ENCODE assay signal across 8 mouse cellular contexts in the genomic region with DNA sequence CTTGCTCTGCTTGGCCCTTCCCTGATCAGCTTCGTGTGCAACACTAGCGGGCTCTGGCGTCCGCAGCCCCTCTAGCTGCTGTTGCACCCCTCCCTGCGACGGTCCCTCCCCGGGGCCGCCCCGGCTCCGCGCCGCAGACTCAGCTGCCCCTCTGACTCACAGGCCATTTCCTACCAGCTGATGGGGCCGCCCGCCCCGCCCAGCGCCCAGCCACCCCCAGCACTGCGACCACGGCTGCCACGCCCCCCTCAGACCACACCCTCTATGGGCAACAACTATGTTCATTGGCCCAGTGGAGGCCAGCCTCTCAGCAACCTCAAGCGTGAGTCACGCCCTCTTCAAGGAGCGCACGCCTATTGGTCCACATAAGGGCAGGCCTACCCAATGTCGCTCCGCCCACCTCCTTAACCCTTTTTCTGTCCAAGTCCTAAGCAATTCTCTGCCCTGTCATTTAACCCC. TPM values are rescaled to one million over a fixed set of nuclear protein-coding genes. Genes with fewer than 3 reads are reported as not detected.
DNase-seq lines count a peak whose midpoint lies in the region; ATAC-seq and TF ChIP-seq lines count a peak whose summit lies in the region.

No protein-coding gene starts in this region.

- DNase-seq in 3134 (ENCODE audit: extremely low read depth, insufficient read length, low spot score), result peak; percentile 99
- peak; percentile 99 for DNase-seq in adrenal gland, postnatal 36 days
- peak; percentile 93 to 97 for DNase-seq in heart, adult 2 months
- DNase-seq in kidney, adult 8-10 months, result peak; percentile 97 to 98
- peak; percentile 90 to 99 for DNase-seq in spleen, postnatal 10 days (ENCODE audit: low spot score in 2 of 2)

- peak; percentile 64 for TF ChIP-seq POLR2A in heart, adult 2 months (IDR thresholded peaks at IDR 0.05; ENCODE audit: insufficient read depth, low read depth, low read length)

- under 1% methylated on average over 25 of the region's 25 CpGs for WGBS in embryonic facial prominence, embryonic 13.5 days
- 1% methylated on average over 25 of the region's 25 CpGs for WGBS in heart, adult 2 months
- WGBS in limb, embryonic 13.5 days, result under 1% methylated on average over 25 of the region's 25 CpGs
- WGBS in midbrain, embryonic 16.5 days, result 0% methylated on average over 24 of the region's 25 CpGs

- no peaks in the 10 kb centered on the region for H3K9me3 ChIP-seq in embryonic facial prominence, embryonic 13.5 days
- H3K9me3 ChIP-seq in limb, embryonic 13.5 days, result no peaks in the 10 kb centered on the region
- H3K9me3 ChIP-seq in midbrain, embryonic 16.5 days (replicated peaks; ENCODE audit: control insufficient read depth, low read length, poor library complexity, severe bottlenecking), result no peaks in the 10 kb centered on the region

- intact Hi-C loops in heart, adult 2 months (cut with DNase I), result loop anchor here (10.0 kb wide), 1 partner anchor 365 kb away; no protein-coding TSS in a partner anchor

- H3K9ac ChIP-seq in embryonic facial prominence, embryonic 13.5 days, result peak overlapping the region; percentile 83
- H3K9ac ChIP-seq in heart, adult 2 months (ENCODE audit: low read depth, low read length), result peak overlapping the region; percentile 80
- H3K9ac ChIP-seq in limb, embryonic 13.5 days, result peak overlapping the region; percentile 80
- peak overlapping the region; percentile 87 for H3K9ac ChIP-seq in midbrain, embryonic 16.5 days (ENCODE audit: low read depth, low read length)

- no peaks in the 10 kb centered on the region for H3K79me2 ChIP-seq in heart, adult 2 months (replicated peaks; ENCODE audit: control insufficient read depth, insufficient read depth, low read length)

- peaks cover 20% of the 10 kb centered on the region for H3K36me3 ChIP-seq in embryonic facial prominence, embryonic 13.5 days
- no peaks in the 10 kb centered on the region for H3K36me3 ChIP-seq in heart, adult 2 months (ENCODE audit: control insufficient read depth, insufficient read depth, low read length)
- peaks cover 16% of the 10 kb centered on the region for H3K36me3 ChIP-seq in limb, embryonic 13.5 days
- H3K36me3 ChIP-seq in midbrain, embryonic 16.5 days (ENCODE audit: control insufficient read depth, insufficient read depth, low read length), result peaks cover 7% of the 10 kb centered on the region

- H3K4me3 ChIP-seq in embryonic facial prominence, embryonic 13.5 days, result peak overlapping the region; percentile 77
- H3K4me3 ChIP-seq in heart, adult 2 months, result peak overlapping the region; percentile 78
- H3K4me3 ChIP-seq in limb, embryonic 13.5 days, result peak overlapping the region; percentile 77
- H3K4me3 ChIP-seq in midbrain, embryonic 16.5 days (ENCODE audit: low read depth, low read length), result peak overlapping the region; percentile 81

- peak overlapping the region; percentile 81 for H3K4me2 ChIP-seq in embryonic facial prominence, embryonic 13.5 days
- peak overlapping the region; percentile 85 for H3K4me2 ChIP-seq in limb, embryonic 13.5 days (replicated peaks)
- H3K4me2 ChIP-seq in midbrain, embryonic 16.5 days (ENCODE audit: low read length), result peak overlapping the region; percentile 94

- peaks cover 32% of the 10 kb centered on the region for H3K4me1 ChIP-seq in embryonic facial prominence, embryonic 13.5 days
- H3K4me1 ChIP-seq in heart, adult 2 months (ENCODE audit: control insufficient read depth, insufficient read depth, low read length), result peaks cover 13% of the 10 kb centered on the region
- H3K4me1 ChIP-seq in limb, embryonic 13.5 days, result peaks cover 38% of the 10 kb centered on the region
- peaks cover 50% of the 10 kb centered on the region for H3K4me1 ChIP-seq in midbrain, embryonic 16.5 days (ENCODE audit: control insufficient read depth, insufficient read depth, low read length)

- no peaks in the 10 kb centered on the region for H3K27me3 ChIP-seq in embryonic facial prominence, embryonic 13.5 days
- no peaks in the 10 kb centered on the region for H3K27me3 ChIP-seq in heart, adult 2 months (ENCODE audit: control insufficient read depth, insufficient read depth, low read length)
- no peaks in the 10 kb centered on the region for H3K27me3 ChIP-seq in limb, embryonic 13.5 days
- H3K27me3 ChIP-seq in midbrain, embryonic 16.5 days (ENCODE audit: control insufficient read depth, insufficient read depth, low read depth, low read length), result no peaks in the 10 kb centered on the region

- TF ChIP-seq EP300 in heart, adult 2 months (IDR thresholded peaks at IDR 0.05; ENCODE audit: insufficient read depth, low read depth, low read length), result no peak

- peak; percentile 98 for ATAC-seq in embryonic facial prominence, embryonic 13.5 days (ENCODE audit: insufficient number of reproducible peaks, insufficient read depth, low FRiP score, low TSS enrichment, low read depth)
- ATAC-seq in limb, embryonic 13.5 days (ENCODE audit: low FRiP score, low read depth), result peak; percentile 98
- ATAC-seq in midbrain, embryonic 16.5 days, result peak; percentile 97

- peak overlapping the region; percentile 84 for H3K27ac ChIP-seq in embryonic facial prominence, embryonic 13.5 days
- H3K27ac ChIP-seq in heart, adult 2 months, result peak overlapping the region; percentile 86
- H3K27ac ChIP-seq in limb, embryonic 13.5 days, result peak overlapping the region; percentile 67; the same call in 1 of the 2 replicates
- H3K27ac ChIP-seq in midbrain, embryonic 16.5 days (ENCODE audit: low read length), result peak overlapping the region; percentile 84

- TF ChIP-seq CTCF in heart, adult 2 months (IDR thresholded peaks at IDR 0.05), result no peak; the same call in 1 of the 2 replicates

RNA-seq across cellular contexts. Expression of a gene that starts 5.9 kb away (rescaled TPM):
- 10 to 100 TPM; 44.0 to 57.2 TPM for total RNA-seq in adrenal gland, postnatal 36 days (2021)
- polyA plus RNA-seq in embryonic facial prominence, embryonic 13.5 days (2015; fragmentation: Nextera tagmentation; extraction: Ambion mirVana), result 13.1 and 14.9 TPM in 2 replicates
- 10 to 100 TPM; 26.3 to 33.1 TPM for total RNA-seq in heart, adult 2 months (2021)
- 19.6 and 21.3 TPM in 2 replicates for polyA plus RNA-seq in heart, adult 2 months (2012; rRNA removed)
- polyA plus RNA-seq in limb, embryonic 13.5 days (2015; fragmentation: Nextera tagmentation; extraction: Ambion mirVana), result 13.7 and 14.7 TPM in 2 replicates
- polyA plus RNA-seq in midbrain, embryonic 16.5 days (2015; fragmentation: Nextera tagmentation; extraction: Ambion mirVana), result 43.4 and 49.9 TPM in 2 replicates

RNA-seq across cellular contexts. Expression of a gene that starts 8.6 kb away (rescaled TPM):
- total RNA-seq in adrenal gland, postnatal 36 days (2021), result 100 to 1,000 TPM; 191 to 261 TPM
- 329 and 332 TPM in 2 replicates for polyA plus RNA-seq in embryonic facial prominence, embryonic 13.5 days (2015; fragmentation: Nextera tagmentation; extraction: Ambion mirVana)
- total RNA-seq in heart, adult 2 months (2021), result 100 to 1,000 TPM; 101 to 114 TPM
- polyA plus RNA-seq in heart, adult 2 months (2012; rRNA removed), result 97.3 and 117 TPM in 2 replicates
- polyA plus RNA-seq in limb, embryonic 13.5 days (2015; fragmentation: Nextera tagmentation; extraction: Ambion mirVana), result 343 and 345 TPM in 2 replicates
- 211 and 234 TPM in 2 replicates for polyA plus RNA-seq in midbrain, embryonic 16.5 days (2015; fragmentation: Nextera tagmentation; extraction: Ambion mirVana)

RNA-seq across cellular contexts. Expression of a gene that starts 14.5 kb away (rescaled TPM):
- 10 to 100 TPM; 16.0 to 19.6 TPM for total RNA-seq in adrenal gland, postnatal 36 days (2021)
- polyA plus RNA-seq in embryonic facial prominence, embryonic 13.5 days (2015; fragmentation: Nextera tagmentation; extraction: Ambion mirVana), result 24.4 and 27.8 TPM in 2 replicates
- 10 to 100 TPM; 21.0 to 26.5 TPM for total RNA-seq in heart, adult 2 months (2021)
- 20.1 and 27.1 TPM in 2 replicates for polyA plus RNA-seq in heart, adult 2 months (2012; rRNA removed)
- 25.7 and 26.0 TPM in 2 replicates for polyA plus RNA-seq in limb, embryonic 13.5 days (2015; fragmentation: Nextera tagmentation; extraction: Ambion mirVana)
- polyA plus RNA-seq in midbrain, embryonic 16.5 days (2015; fragmentation: Nextera tagmentation; extraction: Ambion mirVana), result 29.0 and 32.0 TPM in 2 replicates

RNA-seq across cellular contexts. Expression of a gene that starts 18.6 kb away (rescaled TPM):
- total RNA-seq in adrenal gland, postnatal 36 days (2021), result 10 to 100 TPM; 10.5 to 12.4 TPM
- polyA plus RNA-seq in embryonic facial prominence, embryonic 13.5 days (2015; fragmentation: Nextera tagmentation; extraction: Ambion mirVana), result 3.9 and 5.1 TPM in 2 replicates
- 10 to 100 TPM in 1 of 2 experiments, 1 to 10 TPM in 1; 10.0 to 10.9 TPM for total RNA-seq in heart, adult 2 months (2021)
- 6.7 and 11.7 TPM in 2 replicates for polyA plus RNA-seq in heart, adult 2 months (2012; rRNA removed)
- 2.5 and 2.7 TPM in 2 replicates for polyA plus RNA-seq in limb, embryonic 13.5 days (2015; fragmentation: Nextera tagmentation; extraction: Ambion mirVana)
- 19.5 and 20.8 TPM in 2 replicates for polyA plus RNA-seq in midbrain, embryonic 16.5 days (2015; fragmentation: Nextera tagmentation; extraction: Ambion mirVana)

RNA-seq across cellular contexts. Expression of a gene that starts 29.8 kb away (rescaled TPM):
- 10 to 100 TPM in 1 of 2 experiments, 1 to 10 TPM in 1; 6.3 to 14.2 TPM for total RNA-seq in adrenal gland, postnatal 36 days (2021)
- 18.6 and 26.6 TPM in 2 replicates for polyA plus RNA-seq in embryonic facial prominence, embryonic 13.5 days (2015; fragmentation: Nextera tagmentation; extraction: Ambion mirVana)
- 1 to 10 TPM; 2.8 to 3.2 TPM for total RNA-seq in heart, adult 2 months (2021)
- 3.9 and 4.9 TPM in 2 replicates for polyA plus RNA-seq in heart, adult 2 months (2012; rRNA removed)
- polyA plus RNA-seq in limb, embryonic 13.5 days (2015; fragmentation: Nextera tagmentation; extraction: Ambion mirVana), result 19.5 and 20.7 TPM in 2 replicates
- polyA plus RNA-seq in midbrain, embryonic 16.5 days (2015; fragmentation: Nextera tagmentation; extraction: Ambion mirVana), result 26.9 and 30.0 TPM in 2 replicates

Comparison
In these comparisons a context has a peak if more than half of its experiments do, and no peak if none do; other contexts are left out.
1. Peak in every context shown above with its lines: DNase-seq, ATAC-seq, H3K4me3 ChIP-seq and H3K27ac ChIP-seq.